Mouse (Mus musculus): Measurements from ENCODE around the gene Mob3a. TPM values are rescaled to one million over a fixed set of nuclear protein-coding genes. Genes with fewer than 3 reads are reported as not detected.
A peak's percentile ranks its signal among the peaks of the same experiment; 100 is the strongest.

The Mob3a gene
- polyA plus RNA-seq, 1 experiment from 2014 or later: 27.4 TPM

DNA sequence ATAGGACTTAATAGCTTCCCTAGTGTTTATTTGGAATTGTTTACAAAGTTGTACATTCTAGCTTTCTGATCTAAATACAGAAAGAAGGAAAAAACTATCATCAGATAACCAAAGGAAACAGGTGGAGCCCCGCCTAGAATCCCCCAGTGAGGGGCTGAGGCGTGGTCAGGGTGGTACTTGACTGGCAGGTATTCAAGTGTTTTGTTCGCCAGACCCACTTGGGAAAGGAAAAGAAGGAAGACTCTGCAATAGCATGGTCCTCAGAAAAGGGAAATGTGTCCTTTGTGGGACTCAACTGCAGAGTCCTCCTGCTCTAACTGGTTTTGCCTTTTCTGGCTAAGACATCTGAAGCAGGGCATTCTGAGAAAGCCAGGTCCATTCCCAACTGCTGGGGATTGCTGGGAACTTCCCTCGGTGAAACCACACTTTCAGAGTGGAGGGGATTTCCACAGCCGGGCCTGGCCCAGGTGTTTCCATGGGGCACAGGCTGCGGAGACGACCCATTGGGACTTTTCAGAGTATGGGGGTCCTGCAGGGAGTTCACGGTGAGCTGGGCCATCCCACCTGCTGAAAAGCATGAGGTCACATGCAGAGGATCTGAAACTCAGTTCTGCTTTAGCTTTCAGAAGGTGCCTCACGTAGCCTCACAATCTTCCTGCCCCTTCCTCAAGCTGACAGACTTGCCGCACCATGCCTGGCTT is 5.8 kb downstream of the Mob3a start:
- Histone ChIP-seq H3K4me2 (ENCODE audit: low read depth, low read length) (peak overlapping the region; percentile 25), H3K4me1 (ENCODE audit: control insufficient read depth, low read depth, low read length) (peaks cover 94% of the 10 kb centered on the region), H3K27me3 (ENCODE audit: control insufficient read depth, insufficient read depth, low read depth, low read length) (no peaks in the 10 kb centered on the region), H3K4me3 (ENCODE audit: low read depth, low read length) (no peak overlapping the region), H3K36me3 (ENCODE audit: control insufficient read depth, insufficient read depth) (peaks cover 4% of the 10 kb centered on the region), H3K27ac (ENCODE audit: low read length) (peak overlapping the region; percentile 83), H3K9me3 (replicated peaks; ENCODE audit: control insufficient read depth, low read length) (no peaks in the 10 kb centered on the region), H3K9ac (ENCODE audit: low read depth, low read length) (peak overlapping the region; percentile 34)
- WGBS (ENCODE audit: insufficient replicate concordance): 28% methylated on average over 10 of the region's 10 CpGs
- no peak for ATAC-seq (ENCODE audit: low read depth)

DNA sequence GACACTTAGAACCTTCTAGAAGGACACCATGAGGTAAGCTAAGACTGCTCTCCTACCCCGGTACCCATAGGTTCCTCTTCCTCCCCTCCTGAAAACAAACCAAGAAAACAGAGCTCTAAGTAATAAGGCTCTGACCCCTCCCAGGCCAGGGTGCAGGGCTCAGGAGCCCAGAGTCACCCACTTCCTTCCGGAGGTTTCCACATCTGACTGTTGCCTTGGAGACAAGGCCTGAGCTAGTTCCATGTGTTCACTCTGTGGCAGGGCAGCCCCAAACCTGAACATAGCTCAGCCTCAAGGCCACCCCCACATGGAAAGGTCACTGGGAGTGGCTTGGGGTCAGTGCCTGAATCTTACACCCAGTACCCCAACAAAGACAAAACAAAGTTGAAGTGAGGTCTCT is 6.6 kb downstream of the Mob3a start:
- H3K9ac ChIP-seq (ENCODE audit: low read depth, low read length): peak overlapping the region; percentile 34
- peak overlapping the region; percentile 83 for H3K27ac ChIP-seq (ENCODE audit: low read length)
- no peaks in the 10 kb centered on the region for H3K27me3 ChIP-seq (ENCODE audit: control insufficient read depth, insufficient read depth, low read depth, low read length)
- H3K4me3 ChIP-seq (ENCODE audit: low read depth, low read length): no peak overlapping the region
- peaks cover 86% of the 10 kb centered on the region for H3K4me1 ChIP-seq (ENCODE audit: control insufficient read depth, low read depth, low read length)
- peak overlapping the region; percentile 25; the same call in 1 of the 2 replicates for H3K4me2 ChIP-seq (ENCODE audit: low read depth, low read length)
- H3K9me3 ChIP-seq (replicated peaks; ENCODE audit: control insufficient read depth, low read length): no peaks in the 10 kb centered on the region
- peaks cover 10% of the 10 kb centered on the region for H3K36me3 ChIP-seq (ENCODE audit: control insufficient read depth, insufficient read depth)
- 16% methylated on average over 2 of the region's 2 CpGs for WGBS (ENCODE audit: insufficient replicate concordance)
- peak; percentile 25 for ATAC-seq (ENCODE audit: low read depth)

DNA sequence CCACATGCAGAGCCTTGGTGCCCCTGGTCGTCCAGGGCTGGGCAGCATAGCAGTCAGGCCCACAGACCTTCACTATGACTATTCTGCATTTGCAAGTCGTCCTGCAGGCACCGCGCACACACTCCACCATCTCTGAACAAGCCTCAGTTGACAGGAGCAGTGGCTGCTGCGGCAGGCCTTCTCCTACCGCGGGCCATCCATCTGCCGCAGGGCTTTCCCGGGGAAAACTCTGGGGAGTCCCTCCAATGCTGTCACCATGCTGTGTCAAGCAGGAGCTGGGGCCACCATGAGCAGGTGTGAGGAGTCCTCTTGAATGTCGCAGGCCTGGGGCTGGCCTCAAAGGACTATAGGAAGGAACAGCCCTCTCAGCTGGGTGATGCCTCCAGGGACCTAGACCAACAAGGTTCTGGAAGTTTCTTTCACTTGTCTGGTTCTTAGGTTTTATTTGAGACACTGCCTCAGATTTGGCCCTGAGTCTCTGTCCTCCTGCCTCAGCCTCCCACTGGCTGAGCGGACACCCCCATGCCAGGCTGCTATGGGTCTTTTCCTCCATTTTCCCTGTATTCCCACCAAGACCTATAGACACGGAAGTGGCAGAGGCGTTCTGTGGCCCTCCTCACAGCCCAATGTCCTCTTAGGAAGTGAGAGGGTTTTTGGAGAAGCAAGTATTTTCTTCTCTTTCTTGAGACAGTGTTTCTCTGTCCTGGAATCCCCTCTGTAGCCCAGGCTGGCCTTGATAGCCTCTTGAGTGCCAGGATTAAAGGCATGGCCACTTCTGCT is 7.4 kb downstream of the Mob3a start:
- H3K27ac ChIP-seq (ENCODE audit: low read length): peak overlapping the region; percentile 83
- H3K4me3 ChIP-seq (ENCODE audit: low read depth, low read length): no peak overlapping the region
- WGBS (ENCODE audit: insufficient replicate concordance): 82% methylated on average over 13 of the region's 13 CpGs
- no peak overlapping the region; the same call in 1 of the 2 replicates for H3K4me2 ChIP-seq (ENCODE audit: low read depth, low read length)
- peak overlapping the region; percentile 34; the same call in 1 of the 2 replicates for H3K9ac ChIP-seq (ENCODE audit: low read depth, low read length)
- no peak for ATAC-seq (ENCODE audit: low read depth)
- H3K27me3 ChIP-seq (ENCODE audit: control insufficient read depth, insufficient read depth, low read depth, low read length): no peaks in the 10 kb centered on the region
- peaks cover 78% of the 10 kb centered on the region for H3K4me1 ChIP-seq (ENCODE audit: control insufficient read depth, low read depth, low read length)
- H3K36me3 ChIP-seq (ENCODE audit: control insufficient read depth, insufficient read depth): peaks cover 18% of the 10 kb centered on the region
- no peaks in the 10 kb centered on the region for H3K9me3 ChIP-seq (replicated peaks; ENCODE audit: control insufficient read depth, low read length)

DNA sequence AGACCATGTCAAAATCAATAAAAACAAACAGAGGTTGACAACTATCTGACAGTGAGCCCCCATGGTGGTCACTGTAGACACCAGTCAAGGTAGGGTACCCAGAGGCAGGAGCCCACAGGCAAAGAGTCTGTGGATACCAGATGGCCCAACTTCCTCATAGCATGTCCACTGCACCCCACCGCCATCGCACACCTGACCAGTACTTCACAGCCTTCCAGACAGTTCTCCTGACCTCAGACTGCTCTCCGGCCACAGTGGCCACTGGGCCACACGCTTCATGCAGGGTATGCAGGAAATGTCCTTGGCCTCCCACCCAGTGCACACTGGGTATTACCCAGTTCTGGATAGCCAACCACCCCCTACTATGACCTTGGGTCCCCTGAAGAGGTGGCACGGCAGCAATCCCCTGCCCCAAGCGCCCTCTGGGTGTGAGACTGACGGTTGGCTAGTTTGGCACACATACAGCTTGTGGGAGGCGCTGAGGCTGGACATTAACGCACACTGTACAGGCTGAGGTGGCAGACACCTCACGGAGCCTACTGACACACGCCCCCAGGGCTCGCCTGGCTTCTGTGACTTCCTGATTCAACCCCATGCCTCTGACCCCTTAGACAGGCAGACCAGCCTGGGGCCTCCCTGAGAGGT is 8.3 kb downstream of the Mob3a start:
- H3K36me3 ChIP-seq (ENCODE audit: control insufficient read depth, insufficient read depth): peaks cover 19% of the 10 kb centered on the region
- peaks cover 70% of the 10 kb centered on the region for H3K4me1 ChIP-seq (ENCODE audit: control insufficient read depth, low read depth, low read length)
- no peak for ATAC-seq (ENCODE audit: low read depth)
- no peak overlapping the region for H3K4me3 ChIP-seq (ENCODE audit: low read depth, low read length)
- WGBS (ENCODE audit: insufficient replicate concordance): 76% methylated on average over 12 of the region's 12 CpGs
- no peaks in the 10 kb centered on the region for H3K9me3 ChIP-seq (replicated peaks; ENCODE audit: control insufficient read depth, low read length)
- 0 out of 2 replicates have a peak overlapping the region, but pooled peaks have one; percentile 3 for H3K4me2 ChIP-seq (ENCODE audit: low read depth, low read length)
- H3K27me3 ChIP-seq (ENCODE audit: control insufficient read depth, insufficient read depth, low read depth, low read length): no peaks in the 10 kb centered on the region
- H3K27ac ChIP-seq (ENCODE audit: low read length): peak overlapping the region; percentile 52
- H3K9ac ChIP-seq (ENCODE audit: low read depth, low read length): no peak overlapping the region

DNA sequence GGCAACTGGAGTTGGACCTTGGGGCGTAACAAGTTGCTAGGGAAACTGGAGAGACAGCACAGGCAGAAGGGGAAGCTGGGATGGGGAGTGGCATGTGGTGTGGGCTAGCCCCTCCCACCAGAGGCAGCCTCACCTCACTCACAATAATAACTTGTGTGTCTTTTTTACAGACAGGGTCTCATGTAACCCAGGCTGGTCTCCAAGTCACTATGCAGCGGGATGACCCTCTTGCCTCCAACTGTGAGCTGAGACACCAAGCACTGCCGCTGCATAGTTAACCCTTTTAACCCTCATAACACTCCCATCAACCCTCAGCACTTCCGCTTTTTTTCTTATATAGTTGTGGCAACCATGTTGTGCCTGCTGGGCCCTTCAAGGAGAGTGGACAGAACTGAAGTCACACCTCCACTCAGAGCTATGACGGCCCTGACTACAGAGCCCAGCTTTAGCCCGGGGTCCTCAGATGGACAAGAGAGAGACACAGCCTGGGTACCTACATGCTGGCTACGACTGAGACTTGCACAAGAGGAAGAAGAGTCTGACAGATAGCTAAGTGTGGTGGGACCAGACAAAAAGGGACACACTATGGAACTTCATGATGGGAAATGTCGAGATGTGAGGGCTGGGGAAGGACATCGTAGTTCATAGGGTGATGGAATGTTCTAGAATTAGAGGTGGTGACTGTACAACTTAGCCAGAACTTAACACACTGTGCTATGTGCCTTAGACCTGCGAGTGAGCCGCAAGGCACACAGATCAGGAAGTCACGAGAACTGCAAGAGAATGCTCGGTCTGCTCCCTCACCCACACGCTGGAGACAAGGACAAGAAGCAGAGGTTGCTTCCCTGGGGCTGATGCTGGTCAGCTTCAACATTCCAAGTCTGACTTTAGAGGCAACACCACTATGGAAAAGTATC is 9.3 kb downstream of the Mob3a start:
- H3K27ac ChIP-seq (ENCODE audit: low read length): peak overlapping the region; percentile 52

DNA sequence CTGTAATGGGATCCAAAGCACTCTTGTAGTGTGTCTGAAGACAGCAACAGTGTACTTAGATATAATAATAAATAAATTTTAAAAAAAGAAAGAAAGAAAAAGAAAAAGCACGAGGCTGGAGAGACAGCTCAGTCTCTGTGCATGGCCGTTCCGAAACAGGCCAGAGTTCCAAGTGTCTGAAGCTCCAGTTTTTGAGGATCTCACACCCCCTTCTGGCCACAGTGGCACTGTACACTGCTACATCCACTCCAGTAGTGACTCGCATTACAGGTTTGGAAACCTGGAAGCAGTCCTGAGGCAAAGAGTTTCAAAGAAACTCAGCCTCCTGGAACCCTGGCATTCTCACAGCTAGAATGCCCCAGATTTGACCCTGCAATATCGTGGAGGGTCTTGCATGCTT is 13.9 kb downstream of the Mob3a start:
- Histone ChIP-seq H3K27me3 (ENCODE audit: control insufficient read depth, insufficient read depth, low read depth, low read length) (no peaks in the 10 kb centered on the region), H3K9me3 (replicated peaks; ENCODE audit: control insufficient read depth, low read length) (no peaks in the 10 kb centered on the region), H3K4me3 (ENCODE audit: low read depth, low read length) (no peak overlapping the region), H3K4me2 (ENCODE audit: low read depth, low read length) (no peak overlapping the region), H3K9ac (ENCODE audit: low read depth, low read length) (no peak overlapping the region), H3K36me3 (ENCODE audit: control insufficient read depth, insufficient read depth) (peaks cover 30% of the 10 kb centered on the region), H3K27ac (ENCODE audit: low read length) (no peak overlapping the region), H3K4me1 (ENCODE audit: control insufficient read depth, low read depth, low read length) (peaks cover 36% of the 10 kb centered on the region)
- ATAC-seq (ENCODE audit: low read depth): peak; percentile 40; the same call in 1 of the 2 replicates
- WGBS (ENCODE audit: insufficient replicate concordance): 44% methylated on average over 5 of the region's 5 CpGs

More for the DNA sequence above, 9.3 kb downstream of the Mob3a start:
- no peaks in the 10 kb centered on the region for H3K9me3 ChIP-seq (replicated peaks; ENCODE audit: control insufficient read depth, low read length)
- WGBS (ENCODE audit: insufficient replicate concordance): 44% methylated on average over 14 of the region's 14 CpGs
- peaks cover 60% of the 10 kb centered on the region for H3K4me1 ChIP-seq (ENCODE audit: control insufficient read depth, low read depth, low read length)
- peaks cover 19% of the 10 kb centered on the region for H3K36me3 ChIP-seq (ENCODE audit: control insufficient read depth, insufficient read depth)
- no peak for ATAC-seq (ENCODE audit: low read depth)
- H3K9ac ChIP-seq (ENCODE audit: low read depth, low read length): no peak overlapping the region; the same call in 1 of the 2 replicates
- no peaks in the 10 kb centered on the region for H3K27me3 ChIP-seq (ENCODE audit: control insufficient read depth, insufficient read depth, low read depth, low read length)
- H3K4me2 ChIP-seq (ENCODE audit: low read depth, low read length): 0 out of 2 replicates have a peak overlapping the region, but pooled peaks have one; percentile 3
- no peak overlapping the region for H3K4me3 ChIP-seq (ENCODE audit: low read depth, low read length)

DNA sequence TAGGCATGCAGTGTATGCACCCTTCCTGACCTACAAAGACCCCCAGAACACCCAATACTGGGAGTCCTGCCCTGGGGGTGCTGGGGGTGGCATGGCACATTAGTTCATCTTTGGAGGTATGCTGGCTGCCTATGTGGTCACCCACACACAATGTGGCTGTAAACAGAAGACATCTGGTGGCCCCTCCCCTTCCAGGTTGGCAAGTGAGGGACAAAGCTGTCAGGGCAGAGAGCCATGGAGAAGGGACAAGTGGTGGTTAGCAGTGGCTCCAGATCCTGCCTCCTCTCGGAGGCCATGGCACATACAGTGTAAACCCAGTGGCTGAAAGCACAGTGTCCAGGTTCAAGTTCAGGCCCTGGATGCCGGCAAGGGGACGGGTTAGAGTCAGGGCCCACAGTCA is 15.2 kb downstream of the Mob3a start:
- Histone ChIP-seq H3K27ac (ENCODE audit: low read length) (peak overlapping the region; percentile 88), H3K4me2 (ENCODE audit: low read depth, low read length) (no peak overlapping the region), H3K4me1 (ENCODE audit: control insufficient read depth, low read depth, low read length) (peaks cover 24% of the 10 kb centered on the region), H3K9me3 (replicated peaks; ENCODE audit: control insufficient read depth, low read length) (no peaks in the 10 kb centered on the region), H3K27me3 (ENCODE audit: control insufficient read depth, insufficient read depth, low read depth, low read length) (no peaks in the 10 kb centered on the region), H3K9ac (ENCODE audit: low read depth, low read length) (no peak overlapping the region), H3K4me3 (ENCODE audit: low read depth, low read length) (no peak overlapping the region), H3K36me3 (ENCODE audit: control insufficient read depth, insufficient read depth) (peaks cover 30% of the 10 kb centered on the region)
- WGBS (ENCODE audit: insufficient replicate concordance): 88% methylated on average over 3 of the region's 3 CpGs
- no peak for ATAC-seq (ENCODE audit: low read depth)

DNA sequence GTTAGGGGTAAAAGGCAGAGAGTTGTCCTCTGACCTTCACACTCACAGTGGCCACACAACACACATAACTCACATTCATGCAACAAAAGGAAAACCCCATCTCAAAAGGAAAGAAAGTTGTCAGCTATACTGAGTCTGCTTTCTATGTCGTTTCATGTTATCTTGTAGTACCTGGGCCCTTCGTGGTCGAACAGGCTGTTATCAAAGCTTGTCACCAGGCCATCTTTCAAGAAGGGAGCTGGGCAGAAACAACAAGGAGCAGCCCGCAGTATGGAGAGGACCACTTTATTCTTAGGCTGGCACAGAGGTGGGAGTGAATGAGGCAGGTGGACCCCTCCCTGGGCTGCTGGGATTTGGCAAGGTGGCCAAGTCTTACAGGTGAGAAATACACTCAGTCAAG is 16.8 kb downstream of the Mob3a start:
- peaks cover 19% of the 10 kb centered on the region for H3K36me3 ChIP-seq (ENCODE audit: control insufficient read depth, insufficient read depth)
- H3K27me3 ChIP-seq (ENCODE audit: control insufficient read depth, insufficient read depth, low read depth, low read length): no peaks in the 10 kb centered on the region
- H3K4me2 ChIP-seq (ENCODE audit: low read depth, low read length): peak overlapping the region; percentile 53
- peaks cover 27% of the 10 kb centered on the region for H3K4me1 ChIP-seq (ENCODE audit: control insufficient read depth, low read depth, low read length)
- H3K4me3 ChIP-seq (ENCODE audit: low read depth, low read length): peak overlapping the region; percentile 18; the same call in 1 of the 2 replicates
- no peaks in the 10 kb centered on the region for H3K9me3 ChIP-seq (replicated peaks; ENCODE audit: control insufficient read depth, low read length)
- peak overlapping the region; percentile 88 for H3K27ac ChIP-seq (ENCODE audit: low read length)
- 27% methylated on average over 4 of the region's 4 CpGs for WGBS (ENCODE audit: insufficient replicate concordance)
- peak overlapping the region; percentile 44 for H3K9ac ChIP-seq (ENCODE audit: low read depth, low read length)
- ATAC-seq (ENCODE audit: low read depth): peak; percentile 82

Measured in liver, embryonic 16.5 days (tissue).